Mouse (Mus musculus) kidney, adult 2 months (tissue): Measurements from ENCODE around the gene Spns3. TPM values are rescaled to one million over a fixed set of nuclear protein-coding genes. Genes with fewer than 3 reads are reported as not detected.

Experiments
- DNase-seq: peaks from one replicate; pipeline ENCODE4 v3.0.0; 2021
- H3K27ac ChIP-seq: fragments of 200-500 bp; 2 replicates; pipeline ENCODE4 v1.5.1; 2012; ENCODE audit warnings: low read depth, low read length, control low read depth, inconsistent platforms; ENCODE audit not compliant: insufficient read depth
- H3K27me3 ChIP-seq: fragments of 200-500 bp; replicated peaks from 2 replicates; pipeline ENCODE4 v1.6.1; 2012; ENCODE audit warnings: mild to moderate bottlenecking, moderate library complexity, low read length, inconsistent platforms; ENCODE audit not compliant: control insufficient read depth, insufficient read depth
- H3K36me3 ChIP-seq: fragments of 200-500 bp; 2 replicates; pipeline ENCODE4 v1.6.1; 2012; ENCODE audit warnings: mild to moderate bottlenecking, moderate library complexity, low read length, inconsistent platforms; ENCODE audit not compliant: control insufficient read depth, insufficient read depth
- H3K4me1 ChIP-seq: fragments of 200-500 bp; 2 replicates; pipeline ENCODE4 v1.6.1; 2011; ENCODE audit warnings: low read length; ENCODE audit not compliant: control insufficient read depth, insufficient read depth
- H3K4me3 ChIP-seq: fragments of 200-500 bp; 2 replicates; pipeline ENCODE4 v1.5.1; 2011; ENCODE audit warnings: mild to moderate bottlenecking, low read depth, low read length, control low read depth; ENCODE audit not compliant: insufficient read depth
- CTCF ChIP-seq: fragments of 200-500 bp; conservative IDR thresholded peaks from 2 replicates; pipeline ENCODE4 v1.5.1; 2011; ENCODE audit warnings: low read depth, mild to moderate bottlenecking, control low read depth, low read length, moderate library complexity, mixed read lengths; ENCODE audit not compliant: insufficient read depth, insufficient read length
- POLR2A ChIP-seq: fragments of 200-500 bp; IDR thresholded peaks from one replicate; pipeline ENCODE4 v1.6.1; 2011; ENCODE audit warnings: low read depth, low read length, control low read depth
- WGBS: fragments of 180-500 bp; shearing (Covaris S2); methylation state at CpG from one replicate; pipeline ENCODE4 v1.1.7; 2018; 5-methylcytosine and 5-hydroxymethylcytosine counted together
- polyA plus RNA-seq: library from polyadenylated mRNA; depleted of rRNA; stranded (reverse); fragments of >200 nt; gene quantifications from 2 replicates; pipeline ENCODE4 v1.2.3, GENCODE M21; 2012; rRNA removed

The Spns3 gene
- polyA plus RNA-seq = 8.9 and 9.4 TPM in 2 replicates

DNA sequence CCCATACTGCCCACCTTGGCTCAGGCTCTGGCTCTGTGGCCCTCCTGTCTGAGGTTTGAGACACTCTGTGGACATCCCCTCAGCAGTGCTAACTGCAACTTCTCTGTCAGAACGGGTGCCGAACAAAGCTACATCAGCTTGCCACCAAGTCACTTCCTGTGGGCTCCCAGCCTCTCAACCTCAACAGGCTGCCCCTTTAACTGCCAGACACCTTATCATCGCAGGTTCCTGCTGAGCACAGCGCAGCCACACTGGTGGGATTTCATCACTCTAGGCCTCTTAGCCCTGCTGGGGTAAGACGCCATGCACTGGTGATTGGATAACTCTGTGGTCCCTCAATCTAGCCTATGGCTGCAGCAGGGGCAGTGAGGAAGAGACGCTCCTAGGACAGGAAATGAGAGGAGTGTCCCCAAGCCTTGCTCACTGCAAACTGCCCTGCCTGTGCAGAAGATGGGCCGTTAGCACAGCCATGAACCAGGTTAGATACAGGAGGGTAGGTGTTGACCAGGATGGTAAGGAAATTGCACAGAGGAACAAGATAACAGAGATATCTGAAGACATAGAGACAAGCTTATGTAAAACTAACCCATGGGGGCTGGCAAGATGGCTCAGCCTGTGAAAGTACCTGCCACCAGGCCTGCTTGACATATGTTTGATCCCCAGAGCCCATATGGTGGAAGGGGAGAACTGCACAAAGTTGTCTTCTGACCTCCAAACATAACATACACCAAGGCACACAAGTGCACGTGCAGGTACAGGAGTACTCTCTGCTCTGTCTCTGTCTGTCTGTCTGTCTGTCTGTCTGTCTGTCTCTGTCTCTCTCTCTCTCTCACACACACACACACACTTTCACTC, at the start of gene Spns3:
TSS of gene Spns3 (minus strand) at position 373 of the 855 bp plus-strand sequence.
- H3K27me3 ChIP-seq = no peaks in the 10 kb centered on the region
- H3K4me3 ChIP-seq = no peak within 1 kb of the TSS

GRCm38 (mm10) chr11:72597780-72598179, 47.5 kb upstream of the Spns3 start:
- no peak for TF ChIP-seq CTCF
- TF ChIP-seq POLR2A = no peak
- DNase-seq = no peak
- no peak overlapping the region for H3K27ac ChIP-seq
- WGBS = 93% methylated on average over 4 of the region's 4 CpGs
- H3K27me3 ChIP-seq = no peaks in the 10 kb centered on the region
- no peak overlapping the region for H3K4me3 ChIP-seq
- no peaks in the 10 kb centered on the region for H3K36me3 ChIP-seq
- no peaks in the 10 kb centered on the region for H3K4me1 ChIP-seq

More for the DNA sequence above, at the start of gene Spns3:
- TF ChIP-seq POLR2A = no peak
- TF ChIP-seq CTCF = no peak
- 60% methylated on average over 8 of the region's 8 CpGs for WGBS
- peaks cover 3% of the 10 kb centered on the region; the same call in 1 of the 2 replicates for H3K4me1 ChIP-seq
- no peak within 1 kb of the TSS for H3K27ac ChIP-seq
- no peaks in the 10 kb centered on the region for H3K36me3 ChIP-seq
- no peak for DNase-seq

DNA sequence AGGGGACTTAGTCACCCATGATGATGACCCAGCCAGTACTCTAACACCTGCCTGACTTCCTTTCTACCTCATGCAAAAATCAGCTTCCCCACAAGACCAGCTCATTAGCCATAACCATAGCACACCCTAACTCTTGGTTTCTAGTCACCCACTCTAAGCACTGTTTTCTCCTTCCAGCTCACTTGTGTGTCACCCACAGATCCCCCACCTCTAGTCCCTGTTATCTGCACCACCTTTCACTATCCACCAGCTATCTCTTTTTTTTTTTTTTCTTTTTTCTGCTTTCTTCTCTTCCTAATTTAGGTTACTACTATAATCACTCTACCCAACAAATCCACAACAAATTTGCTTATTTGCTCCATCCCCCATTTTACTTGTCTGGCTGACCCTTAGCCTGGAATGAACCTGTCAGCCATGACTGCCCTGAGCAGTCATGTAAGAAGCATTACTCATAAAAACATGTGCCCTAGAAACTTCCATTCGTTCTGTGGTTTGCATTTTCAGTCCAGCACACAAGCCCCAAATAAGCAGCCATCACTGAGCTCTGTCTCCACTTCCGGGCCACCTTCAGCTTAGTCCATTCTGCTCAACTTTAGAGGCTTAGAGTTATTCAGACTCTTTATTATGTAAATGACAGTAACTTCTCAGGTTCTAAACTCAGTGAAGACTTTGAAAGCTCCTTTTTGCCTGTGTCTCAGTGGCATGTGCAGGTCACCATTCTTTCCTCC, 44.9 kb upstream of the Spns3 start:
- DNase-seq = no peak
- no peaks in the 10 kb centered on the region for H3K4me1 ChIP-seq
- no peak overlapping the region for H3K4me3 ChIP-seq
- H3K27ac ChIP-seq = no peak overlapping the region
- no peak for TF ChIP-seq CTCF
- no peak for TF ChIP-seq POLR2A
- no peaks in the 10 kb centered on the region for H3K36me3 ChIP-seq
- WGBS = 47% methylated on average over 2 of the region's 2 CpGs
- no peaks in the 10 kb centered on the region for H3K27me3 ChIP-seq

- WGBS = 47% methylated on average over 7 of the region's 7 CpGs
- TF ChIP-seq CTCF = no peak
- no peak for TF ChIP-seq POLR2A
- Histone ChIP-seq H3K4me3 (no peak overlapping the region), H3K36me3 (no peaks in the 10 kb centered on the region), H3K4me1 (no peaks in the 10 kb centered on the region), H3K27ac (no peak overlapping the region), H3K27me3 (no peaks in the 10 kb centered on the region)
- peak; percentile 28 for DNase-seq
These were observed 37.4 kb upstream of the Spns3 start for GRCm38 (mm10) chr11:72587537-72588233.

- TF ChIP-seq CTCF (no peak), POLR2A (no peak)
- WGBS = 94% methylated on average over 3 of the region's 3 CpGs
These were observed 36.3 kb upstream of the Spns3 start for GRCm38 (mm10) chr11:72586570-72586969.

DNA sequence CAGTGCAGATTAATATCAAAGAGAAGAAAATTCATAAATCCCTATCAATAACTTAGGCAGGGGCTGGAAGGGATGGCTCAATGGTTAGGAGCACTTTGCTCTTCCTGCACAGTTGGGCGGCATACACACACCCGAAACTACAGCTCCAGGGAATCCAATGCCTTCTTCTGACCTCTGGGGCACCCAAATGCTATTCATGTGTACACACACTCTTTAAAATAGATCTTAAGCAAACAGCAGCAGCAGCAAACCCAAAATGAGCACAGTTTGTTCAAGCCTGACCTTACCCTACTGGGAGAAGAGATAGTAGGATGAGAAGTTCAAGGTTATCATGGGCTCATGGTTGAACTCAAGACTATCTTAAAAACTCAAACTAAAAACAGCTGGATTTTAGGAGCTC, 32.8 kb upstream of the Spns3 start:
- no peak for DNase-seq
- no peaks in the 10 kb centered on the region for H3K27me3 ChIP-seq
- TF ChIP-seq POLR2A (no peak), CTCF (no peak)
- WGBS = 93% methylated on average over 2 of the region's 2 CpGs
- H3K36me3 ChIP-seq = no peaks in the 10 kb centered on the region
- H3K27ac ChIP-seq = no peak overlapping the region
- H3K4me1 ChIP-seq = no peaks in the 10 kb centered on the region
- no peak overlapping the region for H3K4me3 ChIP-seq

More at GRCm38 (mm10) chr11:72586570-72586969, 36.3 kb upstream of the Spns3 start:
- Histone ChIP-seq H3K27ac (no peak overlapping the region), H3K4me1 (no peaks in the 10 kb centered on the region), H3K4me3 (no peak overlapping the region), H3K36me3 (no peaks in the 10 kb centered on the region), H3K27me3 (no peaks in the 10 kb centered on the region)
- DNase-seq = no peak

DNA sequence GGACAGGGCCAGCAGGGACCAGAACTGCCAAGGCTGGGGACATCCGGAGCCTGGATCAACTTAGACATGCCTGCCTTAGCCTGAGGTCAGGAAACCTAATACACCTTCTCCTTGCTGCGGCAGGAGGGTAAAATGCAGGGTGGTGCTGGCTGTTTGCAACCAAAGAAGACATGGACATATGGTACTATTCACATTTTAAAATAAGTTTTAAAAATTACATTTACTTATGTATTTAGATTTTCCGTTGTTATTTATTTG, 32.1 kb upstream of the Spns3 start:
- Histone ChIP-seq H3K4me1 (no peaks in the 10 kb centered on the region), H3K4me3 (no peak overlapping the region), H3K36me3 (no peaks in the 10 kb centered on the region), H3K27me3 (no peaks in the 10 kb centered on the region), H3K27ac (no peak overlapping the region)
- WGBS = 81% methylated on average over 3 of the region's 3 CpGs
- no peak for TF ChIP-seq CTCF
- no peak for TF ChIP-seq POLR2A
- DNase-seq = no peak
